Mouse (Mus musculus) kidney, adult 9 months (tissue): ENCODE measurements around the gene Hccs.
A peak's percentile ranks its signal among the peaks of the same experiment; 100 is the strongest.
"Not testable (repeated sequence)": the region's sequence is repeated elsewhere in the genome, so short reads cannot be mapped to it uniquely, and the experiment has no call there.

Source experiments
- DNase-seq: peaks from one replicate; pipeline ENCODE4 v3.0.0; 2022

Gene Hccs

DNA sequence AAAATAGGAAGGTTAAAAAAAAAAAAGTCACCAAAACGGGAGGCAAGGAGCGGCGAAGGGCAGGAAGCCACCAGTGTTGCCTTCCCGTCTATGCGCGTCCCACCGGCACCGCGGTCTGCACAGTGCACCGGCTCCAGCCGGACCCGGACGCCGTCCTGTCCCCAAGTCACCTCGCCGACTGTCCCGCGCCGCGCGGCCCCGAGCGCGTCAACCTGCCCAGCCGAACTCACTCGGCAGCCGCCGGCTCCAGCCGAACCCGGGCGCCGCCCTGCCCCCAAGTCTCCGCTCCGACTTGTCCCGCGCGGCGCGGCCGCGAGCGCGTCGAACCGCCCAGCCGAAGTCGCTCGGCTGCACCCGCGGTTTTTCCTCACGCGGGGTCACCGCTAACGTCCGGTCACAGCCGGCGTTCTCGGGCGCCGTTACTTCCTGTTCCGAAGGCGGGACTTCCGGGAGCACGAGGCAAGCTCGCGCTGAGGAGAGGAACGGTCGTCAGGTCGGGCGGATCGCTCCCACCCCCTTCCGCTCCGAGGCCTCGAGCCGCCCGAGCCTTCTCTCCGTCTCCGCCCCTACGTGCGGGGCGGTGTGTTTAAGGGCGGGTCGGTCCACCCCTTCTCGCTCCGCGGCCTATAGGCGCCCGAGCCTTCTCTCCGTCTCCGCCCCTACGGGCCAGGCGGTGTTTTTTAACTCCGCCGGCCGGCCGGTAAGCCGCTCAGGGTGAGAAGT is at the start of gene Hccs:
Gene Hccs (minus strand): TSS at position 428 of the 723 bp plus-strand sequence.
- peak; percentile 91 for DNase-seq

DNA sequence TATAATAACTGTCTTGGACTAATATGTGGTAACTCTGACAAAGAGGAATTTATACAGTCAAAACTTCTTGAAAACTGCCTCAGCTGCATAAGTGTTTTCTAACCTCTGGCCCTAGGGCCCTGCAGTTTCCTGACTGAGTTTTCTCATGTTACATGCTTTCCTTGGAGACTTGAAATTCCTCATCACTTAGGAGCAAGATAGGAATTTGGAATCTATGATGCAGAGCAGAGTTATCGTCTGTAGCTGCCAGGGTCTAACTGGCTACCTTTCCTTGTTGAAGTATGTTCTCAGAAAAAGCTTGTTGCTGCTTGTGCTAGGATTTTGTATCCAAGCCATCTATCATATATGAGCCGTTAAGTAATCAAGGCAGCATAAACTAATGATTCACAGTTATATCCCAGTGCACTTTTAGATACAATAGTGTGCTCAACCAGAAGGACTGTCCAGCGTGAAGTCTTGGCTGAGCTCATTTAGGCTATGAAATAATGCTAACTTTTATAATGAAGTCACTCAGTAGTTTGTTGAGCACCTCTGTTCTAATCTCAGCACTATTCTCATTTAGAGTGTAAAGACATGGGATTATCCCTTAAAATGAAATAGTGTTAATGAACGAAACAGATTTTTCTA is 37.1 kb upstream of the Hccs start:
- no peak for DNase-seq

DNA sequence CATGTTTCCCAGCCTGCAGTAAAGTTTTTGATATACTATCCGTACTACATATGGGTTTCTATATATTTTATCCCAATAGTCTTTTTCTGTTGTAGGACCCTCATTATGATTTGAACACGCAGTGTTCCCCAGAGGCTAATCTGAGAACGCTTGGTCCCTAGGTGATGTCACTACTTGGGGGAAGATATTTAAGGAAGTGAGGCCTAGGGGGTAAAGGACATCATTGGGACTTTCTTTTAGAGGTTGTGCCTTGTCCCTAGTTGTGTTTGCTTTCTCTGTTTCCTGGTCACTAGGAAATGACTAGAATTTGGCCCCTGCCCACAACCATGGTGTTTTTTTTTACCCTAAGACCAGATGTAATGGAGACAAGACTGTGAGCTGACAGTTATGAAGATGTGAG is 18.0 kb upstream of the Hccs start:
- DNase-seq: no peak

GRCm38 (mm10) chrX:169337559-169337958 is 17.4 kb upstream of the Hccs start:
- DNase-seq: no peak

GRCm38 (mm10) chrX:169332264-169332663 is 12.1 kb upstream of the Hccs start:
- DNase-seq: peak; percentile 29

DNA sequence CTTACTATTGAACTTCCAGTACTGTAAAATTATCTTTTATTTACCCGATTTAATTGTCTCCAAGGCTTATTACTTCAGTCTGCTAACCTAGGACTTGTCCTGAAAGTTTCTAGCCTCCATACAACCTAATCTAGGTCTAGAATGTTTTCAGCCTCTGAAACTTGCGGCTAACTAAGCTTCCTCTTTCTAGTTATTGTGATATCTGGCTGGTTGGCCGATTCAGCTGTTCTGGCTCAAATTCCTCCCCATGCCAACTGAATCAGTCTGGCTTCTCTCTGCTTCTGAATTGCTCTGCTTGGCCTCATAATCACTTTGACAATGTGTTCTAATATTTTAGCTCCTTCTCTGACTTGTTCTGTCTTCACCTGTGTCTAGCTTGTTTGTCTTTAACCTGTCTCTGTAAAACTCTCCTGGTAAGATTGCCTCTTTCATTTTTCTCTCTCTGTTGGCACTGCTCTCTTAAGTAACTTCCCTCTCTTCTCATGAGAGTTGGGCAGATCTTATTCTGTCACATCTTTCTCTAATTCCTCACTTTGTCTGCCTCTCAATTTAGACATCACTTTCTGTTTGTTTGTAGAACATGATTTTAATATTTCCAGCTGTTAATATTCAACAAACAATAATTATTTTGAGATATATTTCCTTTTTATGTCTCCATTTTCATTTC is 5.9 kb upstream of the Hccs start:
- DNase-seq: no peak

GRCm38 (mm10) chrX:169320668-169321005 is 465 bp upstream of the Hccs start:
- not testable (repeated sequence) for DNase-seq

- no peak for DNase-seq
Observed at GRCm38 (mm10) chrX:169319066-169319760, 959 bp downstream of the Hccs start.

DNA sequence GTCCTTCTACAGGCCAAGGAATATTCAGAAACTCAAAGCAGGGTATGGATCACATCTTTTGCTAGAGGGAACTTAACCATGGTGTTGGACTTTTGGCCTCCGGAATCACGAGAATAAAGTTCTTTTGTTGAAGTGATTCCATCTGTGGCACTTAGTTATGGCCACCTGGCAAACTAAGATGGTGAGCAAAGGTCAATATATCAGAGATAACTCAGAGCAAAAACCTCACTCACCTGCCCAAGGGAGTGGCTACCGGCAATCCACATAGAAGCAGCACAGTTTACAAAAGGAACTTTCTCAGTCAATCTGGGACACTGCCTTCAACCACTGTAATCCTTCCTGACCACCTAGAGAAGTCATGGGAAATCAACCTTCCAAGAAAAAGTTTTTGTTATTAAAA is 11.6 kb downstream of the Hccs start:
- DNase-seq: no peak

DNA sequence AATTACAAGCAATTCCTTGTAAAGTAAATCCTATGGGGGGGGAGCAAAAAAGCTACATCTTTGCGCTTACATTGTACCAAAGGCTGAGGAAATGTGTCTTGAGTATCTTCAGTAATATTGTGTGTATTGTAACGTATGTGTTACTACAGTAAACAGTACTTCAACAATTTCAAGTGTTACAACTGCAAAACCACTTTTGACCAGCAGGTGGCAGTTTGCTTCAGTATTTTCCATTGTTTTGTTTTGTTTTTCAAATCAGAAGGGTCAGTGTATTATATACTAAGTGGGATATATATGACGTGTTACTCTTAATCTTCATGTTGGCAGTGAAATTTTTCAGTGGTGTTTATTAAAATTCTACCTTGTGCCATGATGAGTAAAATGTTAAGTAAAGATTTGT is 16.2 kb downstream of the Hccs start:
- peak; percentile 38 for DNase-seq

GRCm38 (mm10) chrX:169302271-169303045 is 17.7 kb downstream of the Hccs start:
- peak; percentile 4 for DNase-seq

- peak; percentile 15 for DNase-seq
Observed at GRCm38 (mm10) chrX:169299579-169299978, 20.6 kb downstream of the Hccs start.

DNA sequence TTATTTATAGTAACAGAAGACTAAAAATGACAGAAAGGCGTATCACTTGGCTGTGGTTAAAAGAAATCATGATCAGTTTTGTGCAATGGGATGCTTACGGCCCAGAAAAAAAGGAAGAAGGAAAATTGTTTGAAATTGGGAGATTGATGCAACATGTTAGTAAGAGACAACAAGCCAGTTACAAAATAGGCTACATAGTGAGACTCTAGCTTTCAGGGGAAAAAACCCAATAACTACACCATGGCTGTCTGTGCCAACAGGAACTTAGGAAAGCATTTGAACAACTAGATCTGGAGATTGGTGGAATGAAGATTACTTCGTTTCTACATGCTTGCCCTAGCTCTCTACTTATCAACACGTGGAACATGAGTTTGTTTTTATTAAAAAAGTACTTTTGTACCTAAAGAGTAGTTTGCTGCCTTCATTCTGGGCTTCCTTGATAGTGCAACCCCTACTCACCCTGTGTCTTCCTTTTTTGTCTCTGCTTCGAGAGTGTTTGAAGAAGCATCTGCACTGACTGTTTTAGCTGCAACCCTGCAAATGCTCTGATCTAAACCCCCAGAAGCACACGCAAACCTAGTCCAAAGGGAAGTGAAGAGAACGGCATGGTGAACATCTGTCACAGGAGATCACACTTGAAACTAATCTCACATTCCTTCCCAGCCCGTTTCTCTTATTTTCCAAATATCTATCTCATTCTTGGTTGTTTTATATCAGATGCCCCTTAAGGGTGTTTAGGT is 56.6 kb downstream of the Hccs start:
- DNase-seq: no peak

GRCm38 (mm10) chrX:169262212-169262611 is 58.0 kb downstream of the Hccs start:
- DNase-seq: peak; percentile 2

DNA sequence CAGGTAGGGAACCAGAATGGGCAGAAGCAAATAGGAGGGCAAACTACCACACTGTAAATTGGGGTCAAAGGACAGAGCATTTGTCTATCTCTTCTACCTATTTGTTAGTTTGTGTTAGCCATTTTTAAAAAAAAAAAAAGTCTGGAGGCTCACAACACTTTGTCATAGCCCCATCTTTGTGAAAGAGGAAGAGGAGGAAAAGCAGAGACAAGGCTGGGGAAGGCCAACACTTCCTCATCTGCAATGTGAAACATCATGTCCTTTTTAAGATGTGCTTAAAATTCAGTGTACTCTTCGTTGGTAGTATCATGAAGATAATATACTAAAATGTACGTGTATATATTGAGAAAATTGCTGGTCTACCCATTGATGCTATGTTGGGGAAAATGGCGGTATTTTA is 59.1 kb downstream of the Hccs start:
- no peak for DNase-seq

DNA sequence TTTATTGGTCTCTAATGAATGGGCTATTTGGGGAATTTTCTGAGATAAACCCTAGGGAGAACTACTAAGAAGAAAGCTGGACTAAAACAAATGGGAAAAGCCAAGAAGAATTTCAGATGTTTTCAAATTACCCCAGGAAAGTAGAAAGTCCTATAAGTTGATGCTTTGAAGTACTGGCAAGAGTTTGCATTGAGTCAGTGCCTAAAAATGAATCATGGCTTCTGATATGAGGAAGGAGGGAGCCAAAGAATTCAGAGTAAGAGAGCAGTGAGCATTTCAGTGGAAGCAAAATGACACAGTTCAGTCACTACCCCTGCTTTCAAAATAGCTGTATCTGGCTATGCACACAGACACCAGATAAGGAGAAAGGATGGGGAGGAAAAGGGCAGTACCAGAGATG is 63.4 kb downstream of the Hccs start:
- DNase-seq: no peak

- peak; percentile 4 for DNase-seq
Observed at GRCm38 (mm10) chrX:169255915-169256314, 64.3 kb downstream of the Hccs start.

DNA sequence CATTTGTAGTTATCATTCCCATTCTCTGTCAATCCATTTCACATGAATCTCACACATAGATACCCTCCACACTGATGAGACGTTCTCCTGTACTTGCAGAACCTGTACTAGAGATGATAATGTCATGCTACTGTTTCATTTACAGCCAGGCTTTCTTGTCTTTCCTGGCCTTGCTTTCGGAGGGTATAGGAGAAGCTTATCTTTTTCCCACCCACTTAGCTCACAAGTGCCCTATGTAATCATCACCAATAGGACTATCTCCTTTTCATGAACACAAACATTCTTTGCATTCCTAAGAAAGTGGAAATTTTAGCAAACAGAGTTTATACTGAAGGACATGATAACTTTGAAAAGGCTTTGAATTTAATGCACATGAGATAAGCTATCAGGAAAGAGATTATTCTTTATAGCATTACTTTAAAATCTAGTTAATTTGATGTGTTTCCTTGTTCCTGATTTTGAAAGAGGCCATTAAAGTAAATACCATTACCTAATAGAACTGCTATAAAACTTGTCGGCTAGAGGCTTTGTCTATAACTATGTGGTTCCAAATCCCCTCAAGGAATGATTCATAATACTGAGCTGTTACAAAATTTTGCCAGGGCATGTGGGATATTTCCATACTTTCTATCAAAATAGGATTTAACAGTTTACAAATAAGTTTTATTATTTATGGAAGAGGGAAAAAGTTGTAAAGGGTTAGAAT is 97.7 kb downstream of the Hccs start:
- DNase-seq: no peak

- no peak for DNase-seq
Observed at GRCm38 (mm10) chrX:169220064-169220463, 100.1 kb downstream of the Hccs start.

DNA sequence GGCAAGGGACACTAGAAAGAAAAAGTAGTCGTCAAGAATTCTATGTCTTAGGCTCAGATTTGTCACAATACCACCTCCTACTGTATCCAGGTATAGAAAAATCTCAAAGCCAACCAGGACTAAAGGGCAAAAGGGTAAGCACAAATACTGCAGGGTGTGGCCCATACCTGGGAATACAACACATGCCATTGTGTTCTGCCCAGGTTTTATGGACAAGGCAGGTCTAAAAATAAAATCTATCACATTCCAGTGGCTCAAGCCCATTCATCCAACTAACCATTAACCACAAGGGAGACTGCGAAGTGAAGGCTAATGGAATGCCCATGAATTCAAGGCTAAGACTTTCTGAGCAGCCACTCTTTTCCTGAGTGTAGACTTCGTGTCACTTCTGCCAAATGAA is 110.2 kb downstream of the Hccs start:
- no peak for DNase-seq
